Mouse (Mus musculus) erythroblast, embryonic 14.5 days (primary cell): ENCODE data around the gene Tmem121. TPM values are rescaled to one million over a fixed set of nuclear protein-coding genes. Genes with fewer than 3 reads are reported as not detected.

Experiments
- H3K27me3 ChIP-seq: 2 replicates; pipeline ENCODE4 v1.6.1; 2012; ENCODE audit warnings: inconsistent platforms; ENCODE audit not compliant: control insufficient read depth
- H3K36me3 ChIP-seq: 2 replicates; pipeline ENCODE4 v1.6.1; 2012; ENCODE audit warnings: mild to moderate bottlenecking, inconsistent platforms; ENCODE audit not compliant: control insufficient read depth
- H3K4me1 ChIP-seq: 2 replicates; pipeline ENCODE4 v1.6.1; 2012; ENCODE audit warnings: inconsistent platforms; ENCODE audit not compliant: control insufficient read depth
- H3K4me3 ChIP-seq: replicated peaks from 2 replicates; pipeline ENCODE3; 2012; ENCODE audit warnings: moderate library complexity, mild to moderate bottlenecking, inconsistent platforms
- H3K9me3 ChIP-seq: 2 replicates; pipeline ENCODE4 v1.6.1; 2012; ENCODE audit warnings: low read length, inconsistent platforms, mixed read lengths; ENCODE audit not compliant: control insufficient read depth
- GATA1 ChIP-seq: IDR thresholded peaks from 2 replicates; pipeline ENCODE4 v1.6.1; 2012; ENCODE audit warnings: low read length, inconsistent platforms, mixed read lengths
- TAL1 ChIP-seq: IDR thresholded peaks from 3 replicates; pipeline ENCODE4 v1.6.1; 2012; ENCODE audit warnings: low read length, inconsistent platforms, mixed read lengths
- polyA plus RNA-seq: library from polyadenylated mRNA; stranded (reverse); fragments of >175 nt; gene quantifications from 2 replicates; pipeline ENCODE4 v1.2.3, GENCODE M21; 2012

The Tmem121 gene
- polyA plus RNA-seq, 1 experiment, result not detected

DNA sequence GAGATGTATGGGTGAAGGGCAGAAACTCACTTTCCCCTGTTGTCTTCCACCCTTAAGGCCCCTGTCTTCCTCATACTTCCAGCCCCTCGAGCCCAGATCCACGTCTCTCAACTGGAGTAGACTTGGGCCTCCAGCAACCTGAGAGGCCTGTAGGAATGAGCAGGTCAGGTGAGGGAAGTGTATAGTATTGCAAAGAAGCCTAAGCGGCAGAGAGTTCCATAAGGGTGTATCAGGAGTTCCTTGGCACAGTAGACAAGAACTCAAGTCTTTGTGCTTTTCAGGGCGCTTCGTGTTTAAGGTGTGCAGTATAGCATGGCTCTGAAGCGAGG is 31.0 kb upstream of the Tmem121 start:
- peak overlapping the region; percentile 72 for H3K4me3 ChIP-seq
- H3K9me3 ChIP-seq, result no peaks in the 10 kb centered on the region
- H3K4me1 ChIP-seq, result peaks cover 65% of the 10 kb centered on the region
- peaks cover 41% of the 10 kb centered on the region for H3K27me3 ChIP-seq
- peaks cover 17% of the 10 kb centered on the region for H3K36me3 ChIP-seq
- TF ChIP-seq GATA1 (no peak), TAL1 (no peak)

DNA sequence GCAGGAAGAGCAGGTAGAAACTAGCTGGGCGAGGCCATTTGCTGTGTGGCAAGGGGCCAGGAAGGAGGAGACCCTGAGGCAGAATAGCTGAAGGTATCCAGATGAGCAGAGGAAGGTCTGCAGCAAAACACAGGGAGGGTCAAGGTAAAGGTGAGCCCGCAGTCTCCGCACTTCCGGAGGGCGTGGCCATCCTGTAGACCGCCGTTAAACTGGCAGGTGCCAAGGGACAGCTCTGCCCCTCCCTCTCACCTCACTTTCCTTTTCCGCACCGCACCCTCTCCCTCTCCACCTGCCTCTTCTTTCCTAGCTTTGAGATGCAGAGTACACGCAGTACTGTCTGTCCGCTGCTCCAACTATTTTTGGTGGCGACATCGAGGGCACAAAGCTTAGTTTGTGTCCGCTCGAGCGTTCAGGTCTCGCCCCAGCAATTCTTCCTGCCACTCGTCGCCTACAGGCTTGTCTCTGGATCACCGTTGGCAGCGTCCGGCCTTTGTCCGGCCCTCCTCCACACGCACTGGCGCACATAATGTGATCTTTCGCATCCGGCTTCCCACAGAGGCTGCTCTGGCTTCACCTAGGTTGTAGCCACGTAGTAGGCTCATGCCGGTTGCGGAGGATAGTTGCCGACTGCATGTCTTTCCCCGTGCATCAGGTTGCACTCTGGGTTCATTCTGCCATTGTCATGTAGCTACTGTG is 30.5 kb upstream of the Tmem121 start:
- Histone ChIP-seq H3K36me3 (peaks cover 22% of the 10 kb centered on the region), H3K4me1 (peaks cover 65% of the 10 kb centered on the region)
- TF ChIP-seq GATA1, result no peak

DNA sequence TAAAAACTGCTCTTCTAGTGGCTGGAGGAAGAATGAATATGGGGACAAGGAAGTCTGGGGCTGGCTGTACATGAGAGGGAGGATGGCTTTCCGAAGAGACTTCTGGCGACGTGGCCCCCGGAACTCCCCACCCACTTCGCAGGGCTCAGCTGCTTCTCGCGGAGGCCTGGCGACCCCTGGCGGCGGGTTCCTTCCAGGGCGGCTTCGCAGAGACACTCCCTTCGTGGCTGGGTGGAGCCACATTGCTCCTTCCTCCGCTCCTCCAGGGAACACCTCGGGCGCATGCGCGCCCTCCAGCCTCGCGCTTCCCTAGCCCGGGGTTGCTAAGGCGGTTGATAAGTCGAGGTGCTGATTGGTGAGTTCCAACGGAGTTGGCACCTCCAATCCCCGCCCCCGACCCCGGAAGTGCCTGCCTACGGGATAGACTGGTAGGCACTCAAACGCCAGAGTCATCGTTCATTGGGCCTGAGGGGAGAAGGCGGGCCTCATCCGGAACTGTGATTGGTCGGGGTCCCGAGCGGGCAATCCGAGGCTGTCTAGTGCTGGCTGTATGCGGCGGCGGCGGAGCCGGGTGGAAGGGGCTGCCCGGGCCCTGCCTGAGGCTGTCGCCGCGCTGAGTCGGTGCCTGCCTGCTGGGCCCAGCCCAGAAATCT is 29.7 kb upstream of the Tmem121 start, which contains the start of gene Tedc1:
Gene Tedc1, plus strand, starts transcription at position 535 of the 653 bp plus-strand sequence.
- Histone ChIP-seq H3K27me3 (peaks cover 28% of the 10 kb centered on the region), H3K4me1 (peaks cover 58% of the 10 kb centered on the region), H3K4me3 (peak within 1 kb of the TSS; percentile 72), H3K36me3 (peaks cover 27% of the 10 kb centered on the region), H3K9me3 (no peaks in the 10 kb centered on the region)
- TF ChIP-seq GATA1 (no peak), TAL1 (no peak)

More for the DNA sequence above, 30.5 kb upstream of the Tmem121 start:
- H3K27me3 ChIP-seq, result peaks cover 36% of the 10 kb centered on the region
- peak overlapping the region; percentile 72 for H3K4me3 ChIP-seq
- no peaks in the 10 kb centered on the region for H3K9me3 ChIP-seq

DNA sequence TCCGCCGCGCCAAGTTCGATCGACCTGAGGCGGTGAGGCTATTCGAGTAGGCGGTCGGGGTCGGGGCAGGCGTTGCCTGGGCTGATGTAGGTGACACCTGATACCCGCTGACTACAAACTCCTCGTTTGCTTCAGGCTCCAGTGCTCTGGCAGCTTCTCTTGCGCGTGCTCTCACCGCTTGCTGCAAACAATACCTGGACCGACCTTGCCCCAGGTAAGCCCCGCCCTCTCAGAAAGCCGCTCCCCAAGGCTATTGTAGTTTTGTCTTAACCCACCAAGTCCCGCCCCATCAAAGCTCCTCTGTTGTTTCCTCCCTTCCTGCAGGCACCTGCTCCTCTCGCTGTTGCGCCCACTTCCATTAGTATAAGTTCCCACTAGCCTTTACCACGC is 29.2 kb upstream of the Tmem121 start:
- no peaks in the 10 kb centered on the region for H3K9me3 ChIP-seq
- peak overlapping the region; percentile 72 for H3K4me3 ChIP-seq
- peaks cover 32% of the 10 kb centered on the region for H3K36me3 ChIP-seq
- TF ChIP-seq TAL1 (no peak), GATA1 (no peak)
- H3K27me3 ChIP-seq, result peaks cover 23% of the 10 kb centered on the region
- H3K4me1 ChIP-seq, result peaks cover 53% of the 10 kb centered on the region

DNA sequence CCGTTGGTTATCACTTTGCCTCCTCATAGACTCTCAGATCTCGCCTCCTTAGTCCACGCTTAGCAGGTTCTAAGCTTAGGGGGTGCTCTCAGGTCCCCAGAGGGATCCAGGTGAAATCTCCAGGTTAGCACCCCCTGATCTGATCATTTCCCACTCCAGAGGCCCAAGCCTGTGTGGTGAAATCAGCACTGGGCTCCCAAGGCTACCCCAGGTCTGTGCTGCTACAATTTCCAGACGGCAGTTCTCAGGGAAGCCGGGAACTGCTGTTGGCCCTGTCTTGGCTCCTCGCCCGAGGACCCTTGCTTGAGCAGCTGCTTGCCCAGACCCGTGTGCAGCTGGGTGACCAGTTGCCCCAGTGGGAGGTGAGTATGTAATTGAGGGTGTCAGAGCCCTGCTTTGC is 28.7 kb upstream of the Tmem121 start:
- peaks cover 18% of the 10 kb centered on the region for H3K27me3 ChIP-seq
- no peaks in the 10 kb centered on the region for H3K9me3 ChIP-seq
- H3K4me1 ChIP-seq, result peaks cover 48% of the 10 kb centered on the region
- TF ChIP-seq TAL1 (no peak), GATA1 (no peak)
- H3K36me3 ChIP-seq, result peaks cover 37% of the 10 kb centered on the region
- peak overlapping the region; percentile 72 for H3K4me3 ChIP-seq

DNA sequence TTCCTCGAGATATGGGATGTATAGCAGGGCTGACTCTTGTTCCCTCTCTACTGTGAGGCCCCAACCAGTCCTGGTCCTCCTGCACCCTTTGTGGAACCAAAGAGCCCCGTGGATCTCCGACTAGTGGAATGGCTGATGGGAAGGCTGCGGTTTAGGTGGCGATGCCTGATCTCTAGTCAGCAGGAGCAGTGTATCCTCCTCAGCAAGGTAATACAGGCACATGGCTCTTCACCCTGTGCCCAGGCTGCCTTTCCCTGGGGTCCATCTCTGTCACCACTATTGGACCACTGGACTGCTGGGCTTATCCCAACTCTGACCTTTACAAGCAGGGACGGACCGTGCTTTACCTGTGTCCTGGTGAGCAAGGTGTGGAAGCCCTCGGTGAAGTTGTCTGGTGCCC is 28.2 kb upstream of the Tmem121 start:
- no peak for TF ChIP-seq TAL1
- no peak for TF ChIP-seq GATA1
- Histone ChIP-seq H3K27me3 (peaks cover 13% of the 10 kb centered on the region), H3K36me3 (peaks cover 42% of the 10 kb centered on the region), H3K4me1 (peaks cover 43% of the 10 kb centered on the region), H3K4me3 (peak overlapping the region; percentile 72), H3K9me3 (no peaks in the 10 kb centered on the region)

DNA sequence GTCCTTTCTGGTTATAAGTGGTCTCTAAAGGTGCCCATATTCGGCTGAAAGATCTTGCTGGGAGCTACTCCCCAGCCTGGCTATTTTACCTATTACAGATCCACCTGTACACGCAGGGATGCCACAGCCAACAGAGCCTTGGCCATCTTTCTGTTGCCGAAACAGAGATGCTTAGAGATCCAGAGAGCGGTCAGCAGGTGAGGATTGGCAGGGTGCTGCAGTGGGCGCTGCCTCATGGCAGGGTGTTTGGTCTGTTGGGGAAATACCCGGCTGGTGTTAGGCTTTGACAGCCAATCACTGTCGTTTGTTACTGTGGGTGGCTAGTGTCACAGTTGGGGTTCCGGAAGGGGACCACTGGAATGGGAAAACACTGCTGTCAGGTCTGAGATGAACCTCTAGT is 27.8 kb upstream of the Tmem121 start:
- peaks cover 9% of the 10 kb centered on the region for H3K27me3 ChIP-seq
- H3K9me3 ChIP-seq, result no peaks in the 10 kb centered on the region
- H3K36me3 ChIP-seq, result peaks cover 47% of the 10 kb centered on the region
- H3K4me1 ChIP-seq, result peaks cover 39% of the 10 kb centered on the region
- H3K4me3 ChIP-seq, result no peak overlapping the region
- no peak for TF ChIP-seq GATA1
- TF ChIP-seq TAL1, result no peak

DNA sequence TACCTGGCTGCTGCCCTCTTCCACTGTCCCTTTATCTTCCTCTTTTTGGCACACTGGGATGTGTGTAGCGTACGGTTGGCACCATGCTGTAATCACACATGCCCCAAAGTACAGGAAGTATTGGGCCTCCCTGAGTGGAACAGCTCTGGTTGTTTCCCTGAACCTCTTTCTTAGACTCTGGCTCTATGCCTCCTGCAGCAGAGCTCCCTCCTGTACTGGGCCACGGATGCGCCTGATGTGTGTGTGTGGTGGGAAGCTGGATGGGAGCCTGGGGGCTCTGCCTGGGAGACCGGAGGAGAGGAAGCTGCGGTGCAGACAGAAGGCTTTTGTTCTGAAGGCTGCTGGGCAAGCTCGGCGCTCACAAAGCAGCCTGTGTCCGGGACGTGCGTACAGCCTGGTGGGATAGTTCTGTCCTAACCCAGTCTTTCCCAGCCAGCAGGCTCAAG is 22.1 kb upstream of the Tmem121 start:
- Histone ChIP-seq H3K27me3 (no peaks in the 10 kb centered on the region), H3K4me3 (no peak overlapping the region), H3K4me1 (peaks cover 7% of the 10 kb centered on the region), H3K9me3 (no peaks in the 10 kb centered on the region), H3K36me3 (peaks cover 56% of the 10 kb centered on the region)
- no peak for TF ChIP-seq TAL1
- TF ChIP-seq GATA1, result no peak

DNA sequence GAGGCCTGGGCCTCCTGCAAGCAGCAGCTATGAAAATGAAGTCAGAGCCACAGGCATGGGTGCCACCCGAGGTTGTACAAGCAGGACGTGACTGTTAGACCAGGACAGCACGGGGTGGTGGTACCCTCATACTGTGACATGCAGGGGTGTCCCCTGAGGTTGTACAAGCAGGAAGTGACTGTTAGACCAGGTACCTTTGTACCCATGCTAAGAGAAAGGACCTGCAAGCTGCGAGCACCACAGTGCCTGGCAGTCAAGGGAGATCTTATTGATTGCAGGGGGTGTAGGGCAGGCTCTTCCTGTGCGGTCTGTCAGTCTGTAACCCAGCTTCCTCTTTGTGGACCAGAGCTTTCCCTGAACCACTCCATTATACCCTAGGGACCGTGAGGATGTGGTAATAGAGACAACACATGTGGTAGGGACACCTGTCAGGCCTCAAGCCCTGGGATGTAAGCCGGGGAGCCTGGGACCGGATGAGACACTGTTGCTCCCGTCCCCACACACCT is 17.6 kb upstream of the Tmem121 start:
- no peaks in the 10 kb centered on the region for H3K27me3 ChIP-seq
- H3K4me3 ChIP-seq, result no peak overlapping the region
- no peak for TF ChIP-seq GATA1
- TF ChIP-seq TAL1, result no peak
- peaks cover 18% of the 10 kb centered on the region for H3K36me3 ChIP-seq
- H3K9me3 ChIP-seq, result no peaks in the 10 kb centered on the region
- peaks cover 5% of the 10 kb centered on the region for H3K4me1 ChIP-seq
